Mouse (Mus musculus): Measurements from ENCODE around the gene Pkp2. TPM values are rescaled to one million over a fixed set of nuclear protein-coding genes. Genes with fewer than 3 reads are reported as not detected.

Gene Pkp2
- total RNA-seq (2023; ENCODE audit: inconsistent age), result 0.29 to 0.33 TPM in 2 of 4 replicates, not detected in the others

GRCm38 (mm10) chr16:16213079-16213760, at the start of gene Pkp2:
Gene Pkp2 (plus strand): TSS chr16:16213318.

GRCm38 (mm10) chr16:16302369-16303137, 89.4 kb downstream of the Pkp2 start, which contains the start of gene Yars2:
Gene Yars2 (plus strand): TSS chr16:16302965.

Other genes with a start within 250 kb of the Pkp2 start
- 16.1 to 22.8 TPM (median 18.2 TPM) in 4 replicates for gene Yars2, start 89.6 kb downstream of the Pkp2 start, total RNA-seq (2023; ENCODE audit: inconsistent age)
- gene Dnm1l, start 145.6 kb downstream of the Pkp2 start, total RNA-seq (2023; ENCODE audit: inconsistent age), result 61.0 to 70.4 TPM (median 65.7 TPM) in 4 replicates